Mouse (Mus musculus) liver, postnatal 0 days (tissue): Measurements from ENCODE around the gene Cyp4b1.

Experiments used
- CTCF ChIP-seq: sonication (generic); IDR thresholded peaks from 2 replicates; pipeline ENCODE4 v1.5.1; 2016; ENCODE audit warnings: antibody characterized with exemption, low read depth
- EP300 ChIP-seq: IDR thresholded peaks from 2 replicates; pipeline ENCODE4 v1.6.1; 2016; ENCODE audit warnings: antibody characterized with exemption, low read depth, mild to moderate bottlenecking

DNA sequence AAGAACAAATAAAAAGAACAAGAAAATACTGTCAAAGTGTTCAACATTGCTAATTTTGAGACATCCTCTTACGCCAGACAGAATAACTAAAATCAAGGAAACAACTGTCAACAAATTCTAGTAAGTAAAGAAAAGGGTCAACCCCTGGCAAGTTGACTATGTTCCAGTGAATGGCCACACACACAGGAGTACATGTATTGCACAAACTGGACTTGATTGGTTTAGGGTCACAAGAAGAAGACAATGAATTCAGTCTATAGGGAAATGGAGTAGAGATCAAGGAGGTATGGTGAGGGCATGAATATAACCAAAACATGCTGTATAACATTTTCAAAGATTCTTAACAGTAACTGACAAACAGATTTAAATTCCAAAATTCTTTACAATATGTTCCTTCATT is 51.2 kb downstream of the Cyp4b1 start:
- TF ChIP-seq CTCF (no peak), EP300 (no peak)
